Mouse (Mus musculus): ENCODE measurements around the gene Man2a1. TPM values are rescaled to one million over a fixed set of nuclear protein-coding genes. Genes with fewer than 3 reads are reported as not detected.
A peak's percentile ranks its signal among the peaks of the same experiment; 100 is the strongest.

The Man2a1 gene
- polyA plus RNA-seq, 1 experiment from 2014 or later: 8.6 TPM

GRCm38 (mm10) chr17:64774218-64774617 lies 173.7 kb downstream of the Man2a1 start:
- WGBS: 89% methylated on average over 5 of the region's 5 CpGs
- Histone ChIP-seq H3K4me2 (no peak overlapping the region), H3K9me3 (replicated peaks) (no peaks in the 10 kb centered on the region), H3K27me3 (no peaks in the 10 kb centered on the region), H3K4me3 (replicated peaks) (no peak overlapping the region), H3K27ac (no peak overlapping the region), H3K36me3 (no peaks in the 10 kb centered on the region), H3K4me1 (no peaks in the 10 kb centered on the region), H3K9ac (no peak overlapping the region)
- ATAC-seq (replicated peaks; ENCODE audit: low FRiP score): no peak

GRCm38 (mm10) chr17:64778300-64778699 lies 177.8 kb downstream of the Man2a1 start:
- Histone ChIP-seq H3K4me1 (peaks cover 6% of the 10 kb centered on the region; the same call in 1 of the 2 replicates), H3K9ac (no peak overlapping the region), H3K27ac (no peak overlapping the region), H3K4me2 (no peak overlapping the region), H3K27me3 (no peaks in the 10 kb centered on the region), H3K36me3 (no peaks in the 10 kb centered on the region), H3K4me3 (replicated peaks) (no peak overlapping the region), H3K9me3 (replicated peaks) (no peaks in the 10 kb centered on the region)
- no peak for ATAC-seq (replicated peaks; ENCODE audit: low FRiP score)
- WGBS: 41% methylated on average over 3 of the region's 3 CpGs

- Histone ChIP-seq H3K9me3 (replicated peaks) (no peaks in the 10 kb centered on the region), H3K4me2 (no peak overlapping the region), H3K36me3 (no peaks in the 10 kb centered on the region), H3K27ac (no peak overlapping the region), H3K27me3 (no peaks in the 10 kb centered on the region), H3K4me1 (peaks cover 6% of the 10 kb centered on the region; the same call in 1 of the 2 replicates), H3K9ac (no peak overlapping the region), H3K4me3 (replicated peaks) (no peak overlapping the region)
- WGBS: 88% methylated on average over 12 of the region's 12 CpGs
- ATAC-seq (replicated peaks; ENCODE audit: low FRiP score): no peak
Observed at GRCm38 (mm10) chr17:64778756-64779155, 178.2 kb downstream of the Man2a1 start.

GRCm38 (mm10) chr17:64780753-64781490 lies 180.4 kb downstream of the Man2a1 start:
- no peak overlapping the region for H3K4me2 ChIP-seq
- H3K9ac ChIP-seq: no peak overlapping the region
- ATAC-seq (replicated peaks; ENCODE audit: low FRiP score): no peak
- no peak overlapping the region for H3K27ac ChIP-seq
- H3K4me1 ChIP-seq: peaks cover 6% of the 10 kb centered on the region; the same call in 1 of the 2 replicates
- no peaks in the 10 kb centered on the region for H3K9me3 ChIP-seq (replicated peaks)
- no peaks in the 10 kb centered on the region for H3K36me3 ChIP-seq
- no peaks in the 10 kb centered on the region for H3K27me3 ChIP-seq
- no peak overlapping the region for H3K4me3 ChIP-seq (replicated peaks)
- 66% methylated on average over 18 of the region's 18 CpGs for WGBS

GRCm38 (mm10) chr17:64782307-64782706 lies 181.8 kb downstream of the Man2a1 start:
- no peaks in the 10 kb centered on the region for H3K9me3 ChIP-seq (replicated peaks)
- no peaks in the 10 kb centered on the region for H3K27me3 ChIP-seq
- H3K4me3 ChIP-seq (replicated peaks): no peak overlapping the region
- no peaks in the 10 kb centered on the region for H3K36me3 ChIP-seq
- WGBS: 78% methylated on average over 3 of the region's 3 CpGs
- no peak for ATAC-seq (replicated peaks; ENCODE audit: low FRiP score)
- H3K4me1 ChIP-seq: peaks cover 6% of the 10 kb centered on the region; the same call in 1 of the 2 replicates
- H3K9ac ChIP-seq: no peak overlapping the region
- H3K27ac ChIP-seq: no peak overlapping the region
- no peak overlapping the region for H3K4me2 ChIP-seq

GRCm38 (mm10) chr17:64785961-64786360 lies 185.4 kb downstream of the Man2a1 start:
- Histone ChIP-seq H3K4me1 (peaks cover 3% of the 10 kb centered on the region; the same call in 1 of the 2 replicates), H3K9me3 (replicated peaks) (no peaks in the 10 kb centered on the region), H3K27me3 (peaks cover 14% of the 10 kb centered on the region; the same call in 1 of the 2 replicates), H3K4me2 (no peak overlapping the region), H3K27ac (no peak overlapping the region), H3K4me3 (replicated peaks) (no peak overlapping the region), H3K36me3 (no peaks in the 10 kb centered on the region), H3K9ac (no peak overlapping the region)
- no peak for ATAC-seq (replicated peaks; ENCODE audit: low FRiP score)
- WGBS: 40% methylated on average over 1 of the region's 1 CpGs

- no peaks in the 10 kb centered on the region for H3K4me1 ChIP-seq
- peaks cover 14% of the 10 kb centered on the region; the same call in 1 of the 2 replicates for H3K27me3 ChIP-seq
- H3K4me2 ChIP-seq: no peak overlapping the region
- WGBS: 80% methylated on average over 13 of the region's 13 CpGs
- H3K36me3 ChIP-seq: no peaks in the 10 kb centered on the region
- H3K9me3 ChIP-seq (replicated peaks): no peaks in the 10 kb centered on the region
- no peak overlapping the region for H3K27ac ChIP-seq
- no peak overlapping the region for H3K9ac ChIP-seq
- no peak overlapping the region for H3K4me3 ChIP-seq (replicated peaks)
- ATAC-seq (replicated peaks; ENCODE audit: low FRiP score): no peak
Observed at GRCm38 (mm10) chr17:64788301-64788700, 187.8 kb downstream of the Man2a1 start.

- H3K9ac ChIP-seq: no peak overlapping the region
- H3K36me3 ChIP-seq: no peaks in the 10 kb centered on the region
- no peak for ATAC-seq (replicated peaks; ENCODE audit: low FRiP score)
- peaks cover 14% of the 10 kb centered on the region; the same call in 1 of the 2 replicates for H3K27me3 ChIP-seq
- H3K9me3 ChIP-seq (replicated peaks): no peaks in the 10 kb centered on the region
- H3K4me1 ChIP-seq: no peaks in the 10 kb centered on the region
- H3K4me3 ChIP-seq (replicated peaks): no peak overlapping the region
- no peak overlapping the region for H3K4me2 ChIP-seq
- WGBS: 45% methylated on average over 3 of the region's 3 CpGs
- no peak overlapping the region for H3K27ac ChIP-seq
Observed at GRCm38 (mm10) chr17:64789175-64789574, 188.6 kb downstream of the Man2a1 start.

- Histone ChIP-seq H3K9ac (no peak overlapping the region), H3K4me2 (no peak overlapping the region)
Observed at GRCm38 (mm10) chr17:64792076-64792475, 191.5 kb downstream of the Man2a1 start.

GRCm38 (mm10) chr17:64792623-64793022 lies 192.1 kb downstream of the Man2a1 start:
- H3K9ac ChIP-seq: no peak overlapping the region
- H3K27me3 ChIP-seq: peaks cover 14% of the 10 kb centered on the region; the same call in 1 of the 2 replicates
- no peak overlapping the region for H3K4me3 ChIP-seq (replicated peaks)
- no peak for ATAC-seq (replicated peaks; ENCODE audit: low FRiP score)
- no peaks in the 10 kb centered on the region for H3K9me3 ChIP-seq (replicated peaks)
- H3K4me1 ChIP-seq: no peaks in the 10 kb centered on the region
- H3K36me3 ChIP-seq: no peaks in the 10 kb centered on the region
- no peak overlapping the region for H3K27ac ChIP-seq
- WGBS: 75% methylated on average over 5 of the region's 5 CpGs
- H3K4me2 ChIP-seq: no peak overlapping the region

More at GRCm38 (mm10) chr17:64792076-64792475, 191.5 kb downstream of the Man2a1 start:
- ATAC-seq (replicated peaks; ENCODE audit: low FRiP score): no peak
- Histone ChIP-seq H3K27ac (no peak overlapping the region), H3K9me3 (replicated peaks) (no peaks in the 10 kb centered on the region), H3K4me1 (no peaks in the 10 kb centered on the region), H3K27me3 (peaks cover 14% of the 10 kb centered on the region; the same call in 1 of the 2 replicates), H3K4me3 (replicated peaks) (no peak overlapping the region), H3K36me3 (no peaks in the 10 kb centered on the region)
- WGBS: 85% methylated on average over 3 of the region's 3 CpGs

- Histone ChIP-seq H3K4me2 (peak overlapping the region; percentile 5; the same call in 1 of the 2 replicates), H3K36me3 (no peaks in the 10 kb centered on the region)
Observed at GRCm38 (mm10) chr17:64802168-64802955, 201.8 kb downstream of the Man2a1 start.

GRCm38 (mm10) chr17:64802956-64803275 lies 202.4 kb downstream of the Man2a1 start:
- WGBS: 70% methylated on average over 7 of the region's 7 CpGs
- Histone ChIP-seq H3K4me2 (no peak overlapping the region), H3K36me3 (no peaks in the 10 kb centered on the region), H3K9ac (no peak overlapping the region), H3K4me3 (replicated peaks) (no peak overlapping the region), H3K27me3 (no peaks in the 10 kb centered on the region; the same call in 1 of the 2 replicates), H3K27ac (no peak overlapping the region), H3K9me3 (replicated peaks) (no peaks in the 10 kb centered on the region), H3K4me1 (0 out of 2 replicates have a peak, but pooled peaks cover 4% of the 10 kb centered on the region)
- ATAC-seq (replicated peaks; ENCODE audit: low FRiP score): no peak

More at GRCm38 (mm10) chr17:64802168-64802955, 201.8 kb downstream of the Man2a1 start:
- WGBS: 23% methylated on average over 11 of the region's 11 CpGs
- no peak overlapping the region for H3K4me3 ChIP-seq (replicated peaks)
- no peak overlapping the region for H3K9ac ChIP-seq
- ATAC-seq (replicated peaks; ENCODE audit: low FRiP score): no peak; the same call in 1 of the 2 replicates
- no peak overlapping the region for H3K27ac ChIP-seq
- no peaks in the 10 kb centered on the region; the same call in 1 of the 2 replicates for H3K27me3 ChIP-seq
- H3K4me1 ChIP-seq: 0 out of 2 replicates have a peak, but pooled peaks cover 4% of the 10 kb centered on the region
- no peaks in the 10 kb centered on the region for H3K9me3 ChIP-seq (replicated peaks)

All from kidney, embryonic 15.5 days (tissue).